Mouse (Mus musculus) right cerebral cortex, adult 18-20 months (tissue): ENCODE measurements at regions not wholly inside any gene's neighbourhood (a gene's known extent, or its start where the extent isn't known, plus 50 kb on each side); places are given as distances from the start of the nearest gene placed in this dataset.

Experiments
- DNase-seq: peaks from one replicate; pipeline ENCODE4 v3.0.0; 2022; ENCODE audit warnings: mixed read lengths

- DNase-seq: no peak
These were observed 146.0 kb upstream of the Mpped2 start for GRCm38 (mm10) chr2:106547117-106547516.

- DNase-seq: no peak
These were observed 139.4 kb upstream of the Mpped2 start for GRCm38 (mm10) chr2:106553666-106554065.

GRCm38 (mm10) chr2:106561571-106562090, 131.4 kb upstream of the Mpped2 start:
- DNase-seq: no peak

- DNase-seq: no peak
These were observed 122.8 kb upstream of the Mpped2 start for GRCm38 (mm10) chr2:106570226-106570625.

- no peak for DNase-seq
These were observed 121.7 kb upstream of the Mpped2 start for GRCm38 (mm10) chr2:106571346-106571745.

- no peak for DNase-seq
These were observed 121.2 kb upstream of the Mpped2 start for GRCm38 (mm10) chr2:106571913-106572312.

- no peak for DNase-seq
These were observed 116.2 kb upstream of the Mpped2 start for GRCm38 (mm10) chr2:106576746-106577323.

GRCm38 (mm10) chr2:106578062-106578461, 115.0 kb upstream of the Mpped2 start:
- DNase-seq: no peak

GRCm38 (mm10) chr2:106580663-106581062, 112.4 kb upstream of the Mpped2 start:
- DNase-seq: no peak

- DNase-seq: no peak
These were observed 71.8 kb upstream of the Mpped2 start for GRCm38 (mm10) chr2:106621251-106621650.

- no peak for DNase-seq
These were observed 70.7 kb upstream of the Mpped2 start for GRCm38 (mm10) chr2:106622326-106622725.

- no peak for DNase-seq
These were observed 69.4 kb upstream of the Mpped2 start for GRCm38 (mm10) chr2:106623680-106624079.

GRCm38 (mm10) chr2:106631986-106632385, 61.1 kb upstream of the Mpped2 start:
- DNase-seq: no peak
